Mouse (Mus musculus) cerebellum, adult 8-10 months (tissue): ENCODE measurements around the gene Muc1.

Experiments
- DNase-seq: peaks from one replicate; pipeline ENCODE4 v3.0.0; 2022

The Muc1 gene

GRCm38 (mm10) chr3:89228836-89229235 lies at the start of gene Muc1:
Gene Muc1 (plus strand): TSS chr3:89229057.
- DNase-seq = no peak

DNA sequence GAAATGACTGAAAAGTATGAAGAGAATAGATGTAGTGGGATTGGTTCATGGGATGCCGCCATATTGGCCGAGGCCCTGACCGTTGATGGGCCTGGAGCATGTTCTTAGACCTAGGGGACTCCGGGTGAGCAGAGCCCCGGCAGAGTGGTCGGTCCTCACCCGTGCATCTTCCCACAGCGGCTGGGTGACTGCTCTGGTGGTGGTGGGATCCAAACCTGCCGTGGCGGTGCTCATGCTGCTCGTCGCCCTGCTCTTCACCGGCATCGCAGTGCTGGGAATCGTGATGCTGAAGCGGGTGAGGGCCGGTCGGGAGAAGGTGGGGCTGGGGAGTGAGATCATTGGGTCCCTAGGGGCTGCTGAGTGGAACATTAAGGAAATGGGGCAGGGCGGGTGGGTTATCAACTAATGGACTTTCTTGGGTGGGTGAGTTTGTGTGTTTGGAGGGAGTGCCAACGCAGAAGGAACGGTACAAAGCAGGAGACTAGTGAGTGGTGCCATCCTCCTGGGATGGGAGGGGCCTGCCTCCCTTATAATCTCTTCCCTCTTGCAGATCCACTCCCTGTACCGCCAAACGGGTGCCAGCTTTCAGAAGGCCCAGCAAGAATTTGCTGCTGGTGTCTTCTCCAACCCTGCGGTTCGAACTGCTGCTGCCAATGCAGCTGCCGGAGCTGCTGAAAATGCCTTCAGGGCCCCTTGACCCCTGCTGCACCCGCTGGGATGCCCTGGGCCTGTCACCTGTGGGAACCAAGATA lies 46.9 kb upstream of the Muc1 start:
- DNase-seq = no peak

DNA sequence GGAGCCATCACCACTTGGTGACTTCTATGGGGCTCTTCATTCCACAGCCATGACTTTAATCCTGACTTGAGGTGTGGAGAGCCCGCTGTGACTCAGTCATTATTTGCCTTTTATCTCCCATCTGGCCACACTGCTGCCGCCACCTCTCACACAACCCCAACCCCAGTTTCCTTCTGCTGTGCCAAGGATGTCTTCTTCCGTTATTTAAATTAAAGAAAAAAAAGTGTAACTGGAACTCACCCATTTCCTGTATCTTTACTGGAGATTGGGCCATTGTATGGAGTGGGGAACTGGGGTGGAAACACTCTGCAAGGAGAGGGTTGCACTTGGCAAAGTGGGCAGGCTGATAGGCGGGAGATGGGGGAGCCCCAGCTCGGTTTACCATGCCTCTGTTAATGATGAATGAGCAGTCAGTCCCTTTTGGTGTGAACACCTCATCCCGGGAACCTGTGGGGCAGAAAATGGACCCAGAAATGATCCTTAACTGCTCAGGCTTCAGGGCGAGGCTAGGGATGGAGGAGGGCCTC lies 46.3 kb upstream of the Muc1 start:
- DNase-seq = no peak

GRCm38 (mm10) chr3:89183058-89183958 lies 45.5 kb upstream of the Muc1 start, which contains the start of gene Fam189b:
Gene Fam189b (plus strand): TSS chr3:89183143.
- DNase-seq = peak; percentile 86

DNA sequence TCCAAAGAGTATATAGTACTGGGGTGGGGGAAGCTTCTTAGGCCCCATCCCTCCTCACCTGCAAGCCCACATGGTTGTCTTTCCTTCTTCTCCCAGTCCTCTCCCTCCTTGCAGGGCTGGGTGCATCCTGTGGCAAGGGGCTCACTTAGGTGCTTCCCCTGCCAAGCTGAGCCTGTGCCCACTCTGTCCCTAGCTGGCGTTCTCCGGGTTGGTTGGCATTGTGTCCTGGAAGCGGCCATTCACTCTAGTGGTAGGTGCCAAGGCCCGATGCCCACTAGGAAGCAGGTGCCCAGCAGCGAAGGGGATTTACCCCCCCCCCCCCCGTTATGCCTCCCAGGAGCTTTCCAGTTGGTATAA lies 44.9 kb upstream of the Muc1 start:
- no peak for DNase-seq

DNA sequence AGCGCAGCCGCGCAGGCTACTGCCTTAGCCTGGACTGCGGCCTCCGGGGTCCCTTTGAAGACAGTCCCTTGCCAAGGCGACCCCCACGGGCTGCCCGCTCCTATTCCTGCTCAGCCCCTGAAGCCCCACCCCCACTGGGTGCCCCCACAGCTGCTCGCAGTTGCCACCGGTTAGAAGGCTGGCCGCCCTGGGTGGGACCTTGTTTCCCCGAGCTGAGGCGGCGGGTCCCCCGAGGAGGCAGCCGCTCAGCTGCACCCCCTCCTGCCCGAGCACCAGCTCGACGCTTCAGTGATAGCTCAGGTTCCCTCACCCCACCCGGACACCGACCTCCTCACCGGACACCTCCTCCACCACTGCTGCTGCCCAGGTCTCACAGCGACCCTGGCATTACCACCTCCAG lies 41.7 kb upstream of the Muc1 start:
- no peak for DNase-seq

DNA sequence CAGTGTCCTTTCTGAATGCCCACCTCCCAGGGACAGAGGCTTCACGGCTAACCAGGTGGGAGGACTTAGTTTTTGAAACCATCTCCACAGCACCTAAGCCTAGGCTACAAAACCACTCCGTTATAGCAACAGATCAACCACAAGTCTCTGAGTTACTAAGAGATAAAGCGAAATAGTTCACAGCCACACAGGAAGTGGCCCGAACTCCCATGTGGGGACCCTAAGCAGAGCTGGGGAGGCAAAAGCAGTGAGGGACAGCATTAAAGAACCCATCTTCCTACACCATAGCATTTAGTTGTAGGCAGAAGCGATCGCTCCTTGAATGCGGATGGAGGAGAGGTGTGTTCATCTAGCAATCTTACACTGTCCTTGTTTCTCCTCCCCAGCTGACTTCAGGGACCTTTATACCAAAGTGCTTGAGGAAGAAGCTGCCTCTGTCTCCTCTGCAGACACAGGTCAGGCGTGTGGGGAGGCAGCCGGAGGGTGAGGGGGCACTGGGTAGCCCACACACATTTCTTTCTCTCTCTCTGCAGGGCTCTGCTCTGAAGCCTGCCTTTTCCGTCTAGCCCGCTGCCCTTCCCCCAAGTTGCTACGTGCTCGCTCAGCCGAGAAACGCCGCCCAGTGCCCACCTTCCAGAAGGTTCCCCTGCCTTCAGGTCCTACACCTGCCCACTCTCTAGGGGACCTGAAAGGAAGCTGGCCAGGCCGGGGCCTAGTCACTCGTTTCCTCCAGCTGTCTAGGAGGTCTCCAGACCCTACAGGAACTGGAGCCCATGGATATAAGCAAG lies 41.0 kb upstream of the Muc1 start:
- DNase-seq = no peak

DNA sequence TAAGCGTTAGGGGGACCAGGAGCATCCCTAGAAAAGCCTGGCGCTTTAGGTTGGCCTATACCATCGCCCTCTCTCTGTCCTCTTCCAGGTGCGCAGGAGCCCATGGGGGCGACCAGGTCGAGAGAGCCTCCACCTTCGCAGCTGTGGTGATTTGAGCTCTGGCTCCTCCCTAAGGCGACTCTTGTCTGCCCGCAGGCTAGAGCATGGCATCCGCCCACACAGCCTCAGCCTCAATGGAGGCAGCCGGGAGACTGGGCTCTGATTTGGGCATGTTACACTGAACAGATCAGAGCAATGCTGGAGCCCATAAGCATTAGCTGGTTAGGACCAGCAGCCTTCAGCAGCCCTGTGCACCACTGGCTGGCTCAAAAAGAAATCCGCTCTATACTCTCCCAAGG lies 40.4 kb upstream of the Muc1 start:
- no peak for DNase-seq

DNA sequence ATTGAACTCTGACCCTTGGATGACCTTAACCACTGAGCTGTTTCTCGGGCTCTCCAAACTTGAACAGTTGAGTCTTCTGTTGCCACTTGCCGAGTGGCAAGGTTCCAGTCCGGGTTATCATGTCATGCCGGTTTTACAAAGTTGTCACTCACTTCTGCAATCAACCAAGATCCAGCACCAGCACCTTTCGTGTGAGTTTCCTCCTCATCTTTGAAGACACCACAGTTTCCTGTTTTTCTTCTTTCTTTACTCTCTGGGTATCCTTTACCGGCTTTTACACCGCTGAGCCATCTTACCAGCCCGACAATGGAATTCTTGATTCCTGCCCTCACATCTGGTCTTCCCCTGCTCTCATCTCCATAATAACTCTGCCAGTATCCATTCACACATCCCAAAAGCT lies 38.4 kb upstream of the Muc1 start:
- no peak for DNase-seq

DNA sequence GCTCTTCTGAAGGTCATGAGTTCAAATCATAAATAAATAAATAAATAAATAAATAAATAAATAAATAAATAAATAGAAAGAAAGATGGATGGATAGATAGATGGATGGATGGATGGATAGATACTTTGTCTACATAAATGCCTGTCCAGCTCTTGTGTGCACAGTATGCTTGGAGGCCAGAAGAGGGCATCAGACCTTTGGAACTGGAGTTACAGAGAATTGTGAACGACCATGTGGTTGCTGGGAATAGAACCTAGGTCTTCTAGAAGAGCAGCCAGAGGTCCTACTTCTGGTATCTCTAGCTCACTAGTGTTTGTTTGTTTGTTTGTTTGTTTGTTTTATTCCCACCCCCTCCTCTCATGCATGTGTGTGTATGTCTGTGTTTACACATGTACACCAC lies 35.5 kb upstream of the Muc1 start:
- no peak for DNase-seq

DNA sequence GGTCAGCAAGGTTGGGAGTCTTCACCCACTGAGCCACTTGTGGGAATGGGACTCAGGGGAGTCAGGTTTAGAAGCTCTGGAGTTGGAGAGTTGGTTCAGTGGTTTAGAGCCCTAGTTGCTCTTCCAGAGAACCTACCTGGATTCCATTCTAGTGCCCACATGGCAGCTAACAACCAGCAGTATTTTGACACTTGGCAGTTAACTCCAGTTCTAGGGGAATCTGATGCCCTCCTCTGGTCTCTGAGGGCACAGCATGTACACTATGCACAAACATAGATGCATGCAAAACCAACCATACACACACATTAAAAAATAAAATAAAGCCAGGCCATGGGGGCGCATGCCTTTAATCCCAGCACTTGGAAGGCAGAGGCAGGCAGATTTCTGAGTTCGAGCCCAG lies 35.0 kb upstream of the Muc1 start:
- no peak for DNase-seq

DNA sequence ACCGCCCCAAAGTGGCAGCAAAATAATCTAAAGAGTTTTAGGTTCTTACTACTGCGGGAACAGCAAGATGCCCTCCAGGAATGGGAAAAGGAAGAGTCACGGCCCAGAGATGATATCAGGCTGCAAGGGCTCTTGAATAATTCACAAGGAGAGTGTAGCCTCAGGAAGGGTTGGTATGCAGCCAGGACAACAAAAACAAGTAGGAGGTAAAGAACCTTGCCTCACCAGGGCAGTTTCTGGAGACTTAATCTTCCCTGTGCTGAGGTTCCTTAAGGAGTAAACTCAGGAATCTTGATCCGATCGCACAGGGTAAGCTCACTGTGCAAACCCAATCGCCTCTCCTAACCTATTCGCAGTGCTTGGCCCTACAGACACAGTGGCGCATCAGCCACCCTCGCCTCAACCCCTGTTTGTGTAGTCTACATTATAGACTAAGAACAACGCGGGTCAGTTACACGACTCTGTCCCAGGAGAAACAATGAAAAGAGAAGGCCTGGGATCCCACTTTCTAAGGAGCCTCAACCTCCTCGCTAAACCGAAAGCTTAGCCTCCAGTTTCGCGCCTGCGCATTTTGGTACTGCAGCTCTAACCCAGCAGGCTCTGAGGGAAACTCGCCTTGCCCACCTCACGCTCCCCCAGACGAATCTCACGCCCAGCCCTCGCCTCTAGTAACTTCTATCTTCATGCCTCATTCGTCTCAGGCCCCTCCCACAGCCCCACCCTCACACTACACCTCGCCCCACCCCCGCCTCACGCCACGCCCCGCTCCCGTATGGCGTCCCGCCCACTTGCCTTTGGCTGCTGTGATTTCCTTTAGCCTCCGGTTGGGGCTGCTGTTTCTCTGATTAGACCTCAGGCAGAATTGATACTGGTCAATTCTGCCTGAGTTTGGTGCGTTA lies 32.6 kb upstream of the Muc1 start:
- peak; percentile 75 for DNase-seq

DNA sequence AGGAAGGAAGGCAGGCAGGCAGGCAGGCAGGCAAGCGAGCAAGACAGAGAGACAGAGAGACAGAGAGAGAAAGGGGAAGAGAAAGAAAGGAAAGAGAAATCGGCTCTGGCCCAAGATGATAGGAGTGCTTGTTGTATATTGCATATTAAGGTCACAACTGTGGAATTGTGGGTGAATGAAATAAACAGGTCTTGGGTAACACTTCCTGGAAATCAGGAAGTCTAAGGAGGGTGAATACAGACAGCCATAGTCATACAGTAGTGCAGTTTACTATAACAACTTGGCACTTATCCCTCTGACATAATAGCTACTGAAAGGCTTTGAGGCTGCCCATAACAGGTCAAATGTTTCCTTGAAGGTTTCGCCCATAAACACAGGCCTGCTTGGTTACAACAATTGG lies 29.0 kb upstream of the Muc1 start:
- DNase-seq = no peak

- peak; percentile 86 for DNase-seq
Observed at GRCm38 (mm10) chr3:89202253-89203141, 26.4 kb upstream of the Muc1 start, which contains the start of gene Gba. Gene Gba (plus strand): TSS chr3:89202928.

DNA sequence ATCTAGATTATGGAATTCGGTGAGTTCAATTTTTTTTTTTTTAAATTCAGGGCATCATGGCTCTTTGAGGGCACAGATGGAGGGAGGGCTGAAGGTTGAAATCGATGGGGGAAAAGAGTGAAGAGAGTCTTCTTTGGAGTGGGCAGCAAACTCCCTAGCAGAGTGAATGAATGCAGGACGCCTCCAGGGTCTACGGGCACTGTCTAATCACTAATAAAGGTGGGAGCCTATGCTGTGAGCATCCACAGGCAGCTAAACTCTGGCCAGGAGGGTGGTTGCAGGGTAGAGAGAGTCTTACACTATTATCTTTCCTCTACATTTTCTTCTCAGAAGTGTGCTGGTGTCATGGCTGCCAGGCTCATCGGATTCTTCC lies 25.7 kb upstream of the Muc1 start:
- no peak for DNase-seq

DNA sequence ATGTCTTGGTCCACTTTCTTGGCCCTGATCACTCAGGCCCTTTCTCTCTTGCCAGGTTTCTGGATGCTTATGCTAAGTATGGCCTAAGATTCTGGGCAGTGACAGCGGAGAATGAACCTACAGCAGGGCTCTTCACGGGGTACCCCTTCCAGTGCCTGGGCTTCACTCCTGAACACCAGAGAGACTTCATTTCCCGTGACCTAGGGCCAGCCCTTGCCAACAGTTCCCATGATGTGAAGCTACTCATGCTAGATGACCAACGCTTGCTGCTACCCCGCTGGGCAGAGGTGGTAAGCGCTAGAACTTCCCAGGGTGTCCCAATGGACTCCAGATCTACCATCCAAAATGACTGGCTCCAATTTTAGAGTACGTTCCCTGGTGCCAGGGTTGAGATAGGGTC lies 22.8 kb upstream of the Muc1 start:
- DNase-seq = no peak

DNA sequence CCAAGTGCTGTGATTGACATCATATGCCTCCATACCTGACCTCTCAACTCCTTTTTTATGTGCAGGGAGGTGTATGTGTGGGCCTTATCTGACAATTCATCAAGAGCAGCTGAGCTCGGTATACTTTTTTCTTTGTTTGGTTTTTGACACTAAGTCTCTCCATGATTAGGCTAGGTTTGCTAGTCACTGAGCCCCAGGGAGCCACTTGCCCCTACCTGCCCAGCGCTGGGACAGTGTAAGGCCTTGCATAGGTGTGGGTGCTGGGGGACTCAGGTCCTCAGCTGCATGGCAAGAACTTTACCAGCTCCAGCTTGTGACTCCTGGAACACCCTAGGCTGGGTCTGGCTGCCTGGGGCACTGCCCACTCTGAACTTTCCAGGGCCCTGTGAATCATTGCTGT lies 22.2 kb upstream of the Muc1 start:
- no peak for DNase-seq

GRCm38 (mm10) chr3:89208075-89208657 lies 20.7 kb upstream of the Muc1 start:
- DNase-seq = no peak

DNA sequence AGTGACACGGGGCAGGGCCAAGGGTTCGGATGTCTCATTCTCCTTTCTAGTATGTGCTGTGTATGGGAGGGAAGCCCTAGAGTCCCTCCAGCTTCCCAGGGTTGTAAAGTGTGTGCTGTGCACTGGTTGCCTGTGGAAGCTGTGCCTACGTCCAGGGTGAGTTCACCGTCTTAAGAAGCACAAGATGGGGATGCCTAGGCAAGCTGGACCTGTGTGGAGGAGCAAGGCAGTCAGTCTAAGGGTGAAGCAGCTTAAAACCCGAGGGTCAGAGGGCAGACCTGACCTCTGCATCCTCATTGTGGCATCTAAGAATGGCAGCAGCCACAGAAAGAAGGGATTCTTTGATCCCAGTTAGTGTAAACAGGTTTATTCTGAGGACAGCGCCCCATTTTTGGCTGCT lies 20.1 kb upstream of the Muc1 start:
- no peak for DNase-seq

DNA sequence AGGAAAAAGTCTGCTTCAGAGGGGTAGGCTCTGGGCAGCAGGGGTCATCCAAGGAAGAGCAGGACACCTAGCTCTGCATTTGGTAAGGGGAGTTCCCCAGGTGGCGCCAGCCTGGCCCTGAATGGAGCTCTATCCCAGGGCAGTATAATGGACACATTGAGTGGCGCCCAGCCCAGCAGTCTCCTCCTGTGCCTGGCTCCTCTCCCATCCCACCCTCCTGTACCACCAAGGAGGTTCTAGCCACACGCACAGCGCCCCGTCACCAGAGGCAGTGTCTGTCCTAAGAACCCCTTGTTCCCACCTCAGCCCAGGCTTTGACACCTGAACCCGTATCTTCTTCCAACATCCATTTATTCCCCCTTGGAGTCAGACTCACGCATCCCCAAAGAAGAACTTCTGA lies 19.1 kb upstream of the Muc1 start:
- no peak for DNase-seq

DNA sequence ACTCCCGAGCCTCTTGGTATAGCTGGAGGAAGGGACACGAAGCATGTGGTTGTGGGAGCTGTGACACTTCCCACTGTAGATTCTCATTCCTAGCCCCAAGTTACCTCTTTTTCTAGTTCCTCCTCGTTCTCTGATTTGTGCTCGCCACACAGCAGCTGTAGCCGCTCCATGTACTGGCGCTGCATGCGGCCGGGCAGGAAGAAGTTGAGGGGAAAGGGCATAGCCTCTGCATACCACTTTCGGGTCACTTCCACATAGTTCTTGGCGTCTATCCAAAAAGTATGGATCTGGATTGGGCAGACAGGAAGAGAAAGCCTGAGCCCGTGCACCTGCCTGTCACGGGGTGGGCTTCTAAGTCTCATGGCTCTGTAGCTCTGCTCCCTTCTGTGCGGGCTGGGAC lies 18.7 kb upstream of the Muc1 start:
- DNase-seq = no peak
